Mouse (Mus musculus) heart, embryonic 14.5 days (tissue): ENCODE results near the gene Vps25. TPM values are rescaled to one million over a fixed set of nuclear protein-coding genes. Genes with fewer than 3 reads are reported as not detected.

Source experiments
- ATAC-seq: fragments of 200-750 bp; cut with Nextera tagmentation; 2 replicates; pipeline ENCODE4 v1.8.0; 2017; ENCODE audit warnings: low read depth, moderate TSS enrichment; ENCODE audit not compliant: insufficient number of reproducible peaks, insufficient read depth, low FRiP score
- H3K27ac ChIP-seq, 2 experiments: fragments of 200-500 bp in 1 of 2; fragments of 300-500 bp in 1 of 2; sonication (generic) in 1 of 2; replicated peaks in 1 of 2; 2 replicates each; pipeline ENCODE4 v1.5.1; 2012 to 2014; ENCODE audit warnings: low read depth in 2 of 2, low read length in 2 of 2, control low read depth in 1 of 2, mild to moderate bottlenecking in 1 of 2, mixed read lengths in 1 of 2; ENCODE audit not compliant: control insufficient read depth in 1 of 2, insufficient read depth in 1 of 2
- H3K27me3 ChIP-seq: fragments of 300-500 bp; sonication (generic); 2 replicates; pipeline ENCODE4 v1.6.1; 2014; ENCODE audit warnings: mild to moderate bottlenecking, low read length, control low read depth; ENCODE audit not compliant: control insufficient read depth, insufficient read depth
- H3K36me3 ChIP-seq: fragments of 300-500 bp; sonication (generic); 2 replicates; pipeline ENCODE4 v1.6.1; 2014; ENCODE audit warnings: mild to moderate bottlenecking, control low read depth, low read length, mixed read lengths; ENCODE audit not compliant: control insufficient read depth, insufficient read depth
- H3K4me1 ChIP-seq, 2 experiments: fragments of 200-500 bp in 1 of 2; fragments of 300-500 bp in 1 of 2; sonication (generic) in 1 of 2; 2 replicates each; pipeline ENCODE4 v1.6.1; 2012 to 2014; ENCODE audit warnings: low read length in 2 of 2, control low read depth in 1 of 2, mixed read lengths in 1 of 2; ENCODE audit not compliant: control insufficient read depth in 2 of 2, insufficient read depth in 2 of 2
- H3K4me2 ChIP-seq: fragments of 300-500 bp; sonication (generic); 2 replicates; pipeline ENCODE4 v1.6.1; 2014; ENCODE audit warnings: mild to moderate bottlenecking, low read length
- H3K4me3 ChIP-seq, 2 experiments: fragments of 200-500 bp in 1 of 2; fragments of 300-500 bp in 1 of 2; sonication (generic) in 1 of 2; 2 replicates each; pipeline ENCODE4 v1.5.1; 2012 to 2014; ENCODE audit warnings: low read length in 2 of 2, mild to moderate bottlenecking in 2 of 2, control low read depth in 1 of 2, low read depth in 1 of 2, moderate library complexity in 1 of 2; ENCODE audit not compliant: control insufficient read depth in 1 of 2, insufficient read depth in 1 of 2
- H3K9ac ChIP-seq: fragments of 300-500 bp; sonication (generic); 2 replicates; pipeline ENCODE4 v1.6.1; 2014; ENCODE audit warnings: mild to moderate bottlenecking, low read length
- H3K9me3 ChIP-seq: fragments of 300-500 bp; sonication (generic); 2 replicates; pipeline ENCODE4 v1.6.1; 2016; ENCODE audit warnings: low read length, control low read depth; ENCODE audit not compliant: control insufficient read depth
- WGBS: fragments of 180-500 bp; shearing (Covaris S2); extraction: QIAGEN DNeasy Blood & Tissue Kit; methylation state at CpG from one replicate; pipeline ENCODE4 v1.1.7; 2014; 5-methylcytosine and 5-hydroxymethylcytosine counted together
- polyA plus RNA-seq: library from polyadenylated mRNA; unstranded; fragments of >200 nt; fragmentation: Nextera tagmentation; extraction: Ambion mirVana; gene quantifications from 2 replicates; pipeline ENCODE4 v1.2.1, GENCODE M21; 2014

The Vps25 gene
- polyA plus RNA-seq, 1 experiment from 2014 or later = 123 TPM

GRCm38 (mm10) chr11:101277381-101278222 is 24.1 kb downstream of the Vps25 start:
- 67% methylated on average over 12 of the region's 12 CpGs for WGBS
- peaks cover 12% of the 10 kb centered on the region; the same call in 1 of the 2 replicates for H3K36me3 ChIP-seq
- peaks cover 13 to 22% of the 10 kb centered on the region in 2 experiments for H3K4me1 ChIP-seq

GRCm38 (mm10) chr11:101278223-101279192 is 25.0 kb downstream of the Vps25 start, which contains the start of the genes Cntd1 and Coa3:
Gene Cntd1, plus strand, starts transcription at chr11:101279012.
Gene Coa3, minus strand, starts transcription at chr11:101279114.
- 6% methylated on average over 45 of the region's 45 CpGs for WGBS
- H3K27ac ChIP-seq = peak within 1 kb of the TSS; percentile 47 to 77; a peak in 3 of 4 replicates
- ATAC-seq = peak; percentile 91

More at GRCm38 (mm10) chr11:101277381-101278222, 24.1 kb downstream of the Vps25 start:
- Histone ChIP-seq H3K4me3 (peak overlapping the region; percentile 70 to 80), H3K9ac (peak overlapping the region; percentile 83), H3K27ac (no peak overlapping the region), H3K9me3 (no peaks in the 10 kb centered on the region), H3K27me3 (no peaks in the 10 kb centered on the region), H3K4me2 (peak overlapping the region; percentile 94)
- ATAC-seq = no peak

GRCm38 (mm10) chr11:101279193-101279569 is 25.7 kb downstream of the Vps25 start:
- no peak overlapping the region for H3K27ac ChIP-seq
- peak overlapping the region; percentile 2 to 80; a peak in 2 of 4 replicates for H3K4me3 ChIP-seq
- H3K9me3 ChIP-seq = no peaks in the 10 kb centered on the region
- H3K9ac ChIP-seq = no peak overlapping the region
- peak overlapping the region; percentile 94 for H3K4me2 ChIP-seq
- ATAC-seq = no peak
- H3K27me3 ChIP-seq = no peaks in the 10 kb centered on the region
- H3K4me1 ChIP-seq = peaks cover 13 to 22% of the 10 kb centered on the region in 2 experiments
- WGBS = 57% methylated on average over 14 of the region's 14 CpGs
- H3K36me3 ChIP-seq = peaks cover 8% of the 10 kb centered on the region; the same call in 1 of the 2 replicates

More at GRCm38 (mm10) chr11:101278223-101279192, 25.0 kb downstream of the Vps25 start, which contains the start of the genes Cntd1 and Coa3:
- Histone ChIP-seq H3K9me3 (no peaks in the 10 kb centered on the region), H3K4me2 (peak within 1 kb of the TSS; percentile 94), H3K27me3 (no peaks in the 10 kb centered on the region), H3K36me3 (peaks cover 12% of the 10 kb centered on the region; the same call in 1 of the 2 replicates), H3K4me1 (peaks cover 13 to 22% of the 10 kb centered on the region in 2 experiments), H3K4me3 (peak within 1 kb of the TSS; percentile 70 to 80), H3K9ac (peak within 1 kb of the TSS; percentile 83)

- no peak for ATAC-seq
- Histone ChIP-seq H3K4me3 (no peak overlapping the region), H3K36me3 (peaks cover 8% of the 10 kb centered on the region; the same call in 1 of the 2 replicates), H3K27me3 (no peaks in the 10 kb centered on the region), H3K4me2 (no peak overlapping the region), H3K4me1 (peaks cover 13 to 22% of the 10 kb centered on the region in 2 experiments), H3K9ac (no peak overlapping the region), H3K27ac (no peak overlapping the region), H3K9me3 (no peaks in the 10 kb centered on the region)
- 48% methylated on average over 7 of the region's 7 CpGs for WGBS
Observed at GRCm38 (mm10) chr11:101280837-101281236, 27.3 kb downstream of the Vps25 start.

GRCm38 (mm10) chr11:101282896-101283295 is 29.4 kb downstream of the Vps25 start:
- H3K4me3 ChIP-seq = no peak overlapping the region
- H3K27ac ChIP-seq = no peak overlapping the region
- no peak overlapping the region for H3K9ac ChIP-seq
- peaks cover 19% of the 10 kb centered on the region for H3K36me3 ChIP-seq
- ATAC-seq = no peak
- H3K9me3 ChIP-seq = no peaks in the 10 kb centered on the region
- H3K4me1 ChIP-seq = peaks cover 6 to 8% of the 10 kb centered on the region in 2 experiments
- WGBS = 31% methylated on average over 5 of the region's 5 CpGs
- no peaks in the 10 kb centered on the region for H3K27me3 ChIP-seq
- H3K4me2 ChIP-seq = no peak overlapping the region

GRCm38 (mm10) chr11:101283805-101284204 is 30.3 kb downstream of the Vps25 start:
- ATAC-seq = no peak
- H3K9ac ChIP-seq = no peak overlapping the region

GRCm38 (mm10) chr11:101287306-101287705 is 33.8 kb downstream of the Vps25 start:
- Histone ChIP-seq H3K36me3 (peaks cover 62% of the 10 kb centered on the region), H3K9me3 (no peaks in the 10 kb centered on the region), H3K27me3 (no peaks in the 10 kb centered on the region), H3K4me3 (no peak overlapping the region), H3K27ac (no peak overlapping the region), H3K9ac (no peak overlapping the region), H3K4me2 (no peak overlapping the region), H3K4me1 (no peaks in the 10 kb centered on the region)
- ATAC-seq = no peak
- WGBS = 81% methylated on average over 9 of the region's 9 CpGs

More at GRCm38 (mm10) chr11:101283805-101284204, 30.3 kb downstream of the Vps25 start:
- H3K4me1 ChIP-seq = peaks cover 2 to 4% of the 10 kb centered on the region in 2 experiments; a peak in 2 of 4 replicates
- H3K27ac ChIP-seq = no peak overlapping the region
- 62% methylated on average over 4 of the region's 4 CpGs for WGBS
- no peak overlapping the region for H3K4me2 ChIP-seq
- H3K9me3 ChIP-seq = no peaks in the 10 kb centered on the region
- no peak overlapping the region for H3K4me3 ChIP-seq
- H3K27me3 ChIP-seq = no peaks in the 10 kb centered on the region
- peaks cover 27% of the 10 kb centered on the region for H3K36me3 ChIP-seq
